Mouse (Mus musculus): ENCODE measurements around the gene Mrfap1.

Gene Mrfap1

DNA sequence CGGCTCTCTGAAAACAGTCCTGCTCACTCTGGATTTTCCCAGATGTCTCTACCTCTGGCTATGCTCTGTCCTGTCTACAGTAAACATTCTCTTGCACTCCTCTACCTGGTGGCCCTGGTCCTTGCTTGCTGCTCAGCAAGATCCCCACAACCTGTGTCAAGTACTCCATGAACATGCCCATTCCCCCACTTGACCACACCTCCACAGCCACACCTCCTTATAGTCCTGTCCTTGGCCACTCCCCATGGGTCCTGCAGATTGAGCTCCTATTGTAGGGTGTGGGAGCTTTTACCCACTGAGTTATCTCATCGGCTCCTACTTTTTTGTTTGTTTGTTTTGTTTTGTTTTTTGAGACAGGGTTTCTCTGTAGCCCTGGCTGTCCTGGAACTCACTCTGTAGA lies 17.7 kb downstream of the Mrfap1 start:
- no peak for DNase-seq

DNA sequence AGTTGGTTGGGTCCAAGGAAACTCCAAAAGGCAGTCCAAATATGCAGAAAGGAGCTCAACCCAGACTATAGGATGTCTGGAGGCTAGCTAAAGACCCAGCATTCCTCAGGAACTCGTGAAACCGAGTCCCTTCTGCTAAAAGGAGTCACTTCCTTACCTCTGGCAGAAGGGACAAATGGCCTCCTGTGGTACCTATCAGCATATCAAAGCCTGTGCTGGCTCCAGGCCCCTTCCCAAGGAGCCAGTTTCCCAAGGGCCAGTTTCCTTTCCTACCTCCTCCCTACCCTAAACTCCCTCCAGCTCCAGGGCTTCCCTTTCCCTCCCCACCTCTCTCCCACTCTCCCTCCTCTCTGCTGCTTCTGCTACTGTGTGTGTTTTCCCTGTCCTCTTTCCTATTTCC lies 19.4 kb downstream of the Mrfap1 start:
- no peak for DNase-seq

DNA sequence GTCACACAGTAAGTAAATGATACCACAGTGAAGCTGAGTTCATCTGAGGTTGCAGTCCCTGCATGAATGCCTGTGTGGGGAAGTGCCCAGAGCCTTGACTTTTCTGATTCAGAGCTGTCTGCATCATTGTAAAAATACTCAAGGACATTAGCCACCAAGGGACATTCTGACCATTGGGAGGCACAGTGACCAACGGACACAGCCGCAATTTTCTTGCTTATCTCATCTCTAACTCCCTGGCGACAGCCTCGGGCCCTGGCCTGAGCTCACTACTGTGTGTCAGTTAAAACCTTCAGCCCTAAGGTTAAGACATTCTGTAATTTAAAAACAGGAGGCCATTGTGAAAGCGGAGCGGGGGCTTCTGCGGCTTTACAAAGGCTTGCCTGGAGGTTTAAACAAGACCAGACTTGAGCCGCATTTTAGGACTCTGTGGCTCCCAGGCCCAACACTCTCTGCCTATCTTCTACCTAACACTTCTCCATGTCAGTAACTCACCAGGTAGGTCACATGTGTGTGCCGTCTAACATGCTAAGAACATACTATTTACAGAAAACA lies 20.5 kb downstream of the Mrfap1 start:
- DNase-seq: no peak

DNA sequence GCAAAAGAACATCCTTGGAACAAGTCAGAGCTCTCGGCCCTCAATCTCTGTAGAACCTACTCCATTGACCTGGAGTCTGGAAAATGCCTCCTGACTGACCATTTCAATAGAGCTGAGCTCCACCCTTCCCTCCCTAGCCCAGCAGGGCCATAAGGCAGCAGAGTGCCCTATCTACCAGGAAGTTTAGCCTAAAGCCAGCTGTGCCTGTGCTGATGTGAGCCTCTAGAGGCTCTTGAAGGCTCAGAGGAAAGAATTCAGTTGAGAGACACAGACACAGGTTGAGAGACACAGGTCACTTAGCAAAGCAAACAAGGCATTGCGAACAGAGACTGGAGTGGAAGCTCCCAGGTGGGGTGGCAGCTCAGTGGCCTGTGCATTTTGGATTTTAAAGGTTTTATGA lies 21.3 kb downstream of the Mrfap1 start:
- DNase-seq: no peak

DNA sequence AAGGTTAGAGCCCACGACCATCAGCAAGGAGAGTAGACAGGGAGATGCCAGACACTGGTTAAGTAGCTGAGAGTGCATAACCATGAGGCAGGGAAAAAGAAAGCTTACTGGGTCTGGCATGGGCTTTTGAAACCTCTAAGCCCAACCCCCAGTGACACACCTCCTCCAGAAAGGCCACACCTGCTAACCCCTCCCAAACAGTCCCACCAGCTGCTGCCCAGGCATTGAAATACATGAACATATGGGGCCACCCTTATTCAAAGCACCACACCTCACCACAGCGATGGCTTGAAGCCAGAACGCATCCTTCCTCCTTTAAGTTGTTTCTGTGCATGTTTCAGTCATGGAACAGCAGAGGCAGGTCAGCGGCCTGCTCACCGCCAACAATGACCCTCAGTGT lies 24.0 kb downstream of the Mrfap1 start:
- DNase-seq: no peak

DNA sequence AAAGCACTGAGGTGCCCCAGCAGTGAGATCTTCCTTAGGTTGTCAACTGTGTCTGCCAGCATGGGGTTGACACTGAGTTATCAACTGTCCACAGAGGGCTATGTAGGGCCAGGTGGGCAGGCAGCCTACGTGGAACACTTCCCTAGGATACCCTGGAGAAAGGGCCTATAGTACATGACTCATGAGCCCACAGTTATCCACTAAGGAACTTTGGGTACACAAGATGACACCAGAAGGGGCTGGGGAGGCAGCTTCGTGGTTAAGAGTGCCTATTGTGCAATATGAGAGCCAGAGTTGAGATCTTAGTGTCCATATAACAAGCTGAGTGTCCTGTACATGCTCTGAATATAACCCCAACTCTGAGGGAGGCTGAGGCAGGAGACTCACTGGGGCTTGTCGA lies 27.0 kb downstream of the Mrfap1 start:
- DNase-seq: no peak

DNA sequence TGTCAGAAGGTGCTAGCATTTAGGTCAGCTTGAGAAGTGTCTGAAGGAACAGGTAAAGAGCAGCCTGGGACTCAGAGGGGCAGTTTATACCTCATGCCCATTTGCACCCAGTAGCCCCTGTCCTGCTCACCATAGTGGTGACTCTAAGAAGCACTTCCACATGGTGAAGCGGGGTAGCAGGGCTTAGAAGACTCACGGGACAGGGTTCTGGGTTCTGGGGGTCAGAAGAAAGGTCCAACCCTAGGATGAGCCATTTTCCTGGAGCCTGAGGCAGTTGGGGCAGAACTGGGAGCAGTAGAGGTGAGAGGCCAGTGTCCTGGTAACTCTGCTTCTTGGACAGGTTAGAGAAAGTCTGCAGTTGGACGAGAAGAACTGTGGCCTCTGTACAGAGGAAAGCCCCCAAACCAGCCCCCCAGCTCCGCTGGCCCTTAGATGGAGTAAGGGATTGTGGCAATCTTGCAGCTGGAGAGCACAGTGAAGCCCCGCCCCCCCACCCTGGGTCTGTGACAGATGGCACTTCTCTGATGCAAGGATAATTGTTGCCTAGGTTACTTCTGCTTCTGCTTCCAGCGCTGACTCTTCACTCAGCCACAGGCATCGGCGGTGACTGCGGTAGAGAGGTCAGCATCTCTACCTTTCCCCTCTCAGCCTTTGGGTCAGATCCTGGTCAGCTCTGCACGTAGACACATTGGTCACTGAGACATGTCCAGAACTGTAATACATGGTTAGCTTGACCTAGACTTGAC lies 29.4 kb downstream of the Mrfap1 start:
- peak; percentile 34 for DNase-seq

DNA sequence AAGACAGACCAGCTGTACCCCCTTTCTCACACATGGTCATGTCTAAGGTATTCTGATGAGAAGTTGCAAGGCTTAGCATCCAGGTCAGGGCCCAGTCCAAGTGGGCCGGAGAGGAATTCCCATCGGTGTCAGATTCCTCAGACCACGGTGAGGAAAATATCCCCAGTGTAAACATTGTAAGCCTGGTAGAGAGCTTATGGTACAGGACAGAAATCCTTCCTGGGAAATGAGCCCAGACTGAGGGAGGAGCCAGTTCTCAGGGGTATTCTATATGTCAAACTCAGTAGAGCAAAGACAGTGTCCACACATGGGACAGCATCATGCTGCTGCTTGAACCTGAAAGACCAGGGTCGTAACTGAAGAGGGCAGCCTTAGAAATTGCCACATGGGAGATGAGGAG lies 36.7 kb downstream of the Mrfap1 start:
- no peak for DNase-seq

DNA sequence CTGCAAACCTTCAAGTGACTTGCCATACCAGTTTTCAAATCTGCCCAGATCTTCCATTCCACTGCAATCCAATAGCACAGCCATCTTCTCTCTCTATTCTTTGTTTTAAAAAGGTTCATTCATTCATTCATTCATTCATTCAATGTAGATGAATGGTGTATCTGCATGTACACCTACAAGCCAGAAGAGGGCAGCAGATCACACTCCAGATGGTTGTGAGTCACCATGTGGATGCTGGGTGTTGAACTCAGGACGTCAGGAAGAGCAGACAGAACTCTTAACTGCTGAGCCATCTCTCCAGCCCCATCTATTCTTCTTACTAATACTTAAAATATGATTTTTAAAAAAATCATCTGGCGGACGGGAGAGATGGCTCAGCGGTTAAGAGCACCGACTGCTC lies 39.5 kb downstream of the Mrfap1 start:
- no peak for DNase-seq

DNA sequence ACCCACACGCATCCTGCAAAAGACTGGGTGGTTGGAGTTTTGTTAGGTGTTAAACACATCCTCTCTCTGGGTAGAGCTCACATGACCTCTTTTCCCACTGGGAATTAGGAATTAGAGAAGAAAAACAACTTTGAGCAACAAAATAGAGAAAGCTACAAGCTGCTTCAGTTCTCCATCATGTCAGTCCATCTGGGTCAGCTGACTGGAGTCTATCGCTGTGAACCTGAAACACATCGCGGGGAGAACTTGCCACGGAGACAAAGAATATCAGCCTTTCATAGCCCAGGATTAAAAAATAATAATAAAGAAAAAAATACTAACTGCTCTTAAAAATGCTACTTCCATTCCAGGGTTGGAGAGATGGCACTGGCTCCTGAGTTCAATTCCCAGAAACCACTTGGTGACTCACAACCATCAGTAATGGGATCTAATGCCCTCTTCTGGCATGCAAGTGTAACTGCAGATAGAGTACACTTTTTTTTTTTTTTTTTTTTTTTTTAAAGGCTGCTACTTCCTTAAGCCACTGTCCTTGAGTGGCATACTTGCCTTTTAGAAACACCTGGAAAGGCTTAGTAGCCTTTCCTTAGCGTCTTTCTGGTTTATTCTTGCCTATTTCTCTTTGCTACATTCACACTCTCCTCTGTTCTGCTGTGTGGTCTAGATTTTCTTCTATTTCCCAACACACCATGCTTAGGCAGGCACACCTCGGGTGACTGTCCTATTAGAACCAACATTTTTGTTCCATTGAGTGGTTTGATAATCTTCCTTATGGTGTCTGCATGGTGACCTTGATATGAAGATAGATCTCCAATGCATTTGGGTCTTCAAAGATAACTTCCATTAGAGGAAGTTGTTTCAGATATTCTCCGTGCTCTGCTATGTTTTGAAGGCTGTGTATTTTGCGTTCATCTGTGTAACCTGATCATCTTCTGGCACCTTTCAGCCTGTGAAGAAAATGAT lies 46.2 kb downstream of the Mrfap1 start:
- no peak for DNase-seq

DNA sequence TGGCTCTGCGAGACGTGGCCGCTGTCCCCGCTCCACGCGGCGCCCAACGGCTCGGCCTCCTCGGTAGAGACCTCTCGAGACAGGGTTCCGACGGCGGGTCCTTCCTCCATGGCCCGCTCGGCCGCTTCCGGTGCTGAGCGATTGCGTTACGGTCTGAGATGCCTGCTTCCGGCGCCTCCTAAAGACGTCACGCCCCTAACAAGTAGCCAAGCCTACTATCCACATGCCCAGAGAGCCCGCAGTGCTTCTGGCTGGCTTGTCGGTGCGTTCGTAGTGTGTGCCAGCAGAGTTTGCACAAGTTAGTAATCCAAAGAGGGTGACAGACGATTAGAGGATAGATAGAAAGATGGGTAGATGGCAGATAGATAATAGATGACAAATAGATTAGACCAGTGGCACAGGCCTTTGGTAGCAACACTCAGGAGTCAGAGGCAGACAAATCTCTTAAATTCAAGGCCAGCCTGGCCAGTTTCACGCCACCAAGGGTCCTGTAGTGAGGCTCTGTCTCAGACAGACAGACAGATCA lies 48.0 kb downstream of the Mrfap1 start, which contains the start of gene Bloc1s4:
Bloc1s4 (minus strand) TSS at position 115 of the 526 bp plus-strand sequence.
- DNase-seq: peak; percentile 94

DNA sequence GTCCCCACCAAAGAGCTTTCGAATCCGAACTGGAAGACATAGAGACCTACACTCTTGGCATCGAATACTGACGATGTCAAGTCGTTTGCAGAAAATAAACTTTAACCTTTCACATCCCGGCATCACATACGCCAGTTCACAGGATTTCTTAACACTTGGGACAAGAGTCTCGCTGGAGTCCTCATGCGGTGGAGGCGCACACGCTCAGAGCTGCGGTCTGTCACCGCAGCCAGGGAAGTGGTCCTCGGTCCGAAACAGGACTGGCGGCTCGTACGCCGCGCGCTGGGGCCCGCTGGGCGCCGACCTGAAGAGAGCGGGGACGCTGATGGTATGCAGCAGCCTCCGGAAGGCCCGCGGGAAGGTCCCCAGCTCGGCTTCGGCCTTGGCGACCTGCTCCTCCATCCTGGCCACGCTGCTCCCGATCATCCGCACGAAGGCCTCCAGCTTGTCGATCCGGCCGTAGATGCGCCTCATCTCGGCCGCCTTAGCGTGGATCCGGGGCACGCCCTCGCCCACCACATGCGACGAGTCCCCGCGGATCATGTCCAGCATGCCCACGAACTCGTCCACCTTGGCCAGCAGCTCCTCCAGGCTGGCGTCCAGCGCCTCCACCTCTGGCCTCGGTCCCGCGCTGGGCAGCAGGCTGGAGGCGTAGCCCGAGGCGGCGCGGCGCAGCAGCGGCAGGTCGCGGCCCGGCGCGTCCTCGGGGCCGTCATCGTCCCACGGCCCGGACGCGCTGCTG lies 48.6 kb downstream of the Mrfap1 start:
- no peak for DNase-seq

DNA sequence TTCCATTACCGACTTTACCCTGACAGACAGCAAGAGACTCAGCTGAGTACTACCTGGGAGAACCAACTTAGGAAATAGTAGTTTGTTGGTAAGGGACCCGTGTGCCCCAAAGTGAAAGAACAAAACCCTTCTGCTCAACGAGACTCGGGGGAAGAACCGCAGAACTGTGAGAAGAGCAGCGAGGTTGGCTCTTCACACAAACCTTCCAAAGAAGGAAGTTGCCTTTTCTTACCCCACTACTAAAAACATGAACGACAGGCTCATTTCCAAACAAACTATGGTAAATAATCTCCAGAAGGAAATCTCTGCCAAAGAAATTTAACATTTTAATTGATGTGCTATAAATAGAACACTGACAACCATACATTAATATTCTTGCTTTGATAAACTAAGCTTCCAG lies 49.5 kb downstream of the Mrfap1 start:
- no peak for DNase-seq
